Mouse (Mus musculus) spleen, postnatal 0 days (tissue): Measurements from ENCODE around the gene Lrrc32. TPM values are rescaled to one million over a fixed set of nuclear protein-coding genes. Genes with fewer than 3 reads are reported as not detected.

Experiments used
- polyA plus RNA-seq: library from polyadenylated mRNA; unstranded; fragments of >200 nt; fragmentation: Nextera tagmentation; extraction: Ambion mirVana; gene quantifications from 2 replicates; pipeline ENCODE4 v1.2.1, GENCODE M21; 2015

Lrrc32 gene
- polyA plus RNA-seq: 3.2 and 4.2 TPM in 2 replicates

GRCm38 (mm10) chr7:98489131-98489530 lies at the start of gene Lrrc32:
Gene Lrrc32, plus strand, starts transcription at chr7:98489283.

DNA sequence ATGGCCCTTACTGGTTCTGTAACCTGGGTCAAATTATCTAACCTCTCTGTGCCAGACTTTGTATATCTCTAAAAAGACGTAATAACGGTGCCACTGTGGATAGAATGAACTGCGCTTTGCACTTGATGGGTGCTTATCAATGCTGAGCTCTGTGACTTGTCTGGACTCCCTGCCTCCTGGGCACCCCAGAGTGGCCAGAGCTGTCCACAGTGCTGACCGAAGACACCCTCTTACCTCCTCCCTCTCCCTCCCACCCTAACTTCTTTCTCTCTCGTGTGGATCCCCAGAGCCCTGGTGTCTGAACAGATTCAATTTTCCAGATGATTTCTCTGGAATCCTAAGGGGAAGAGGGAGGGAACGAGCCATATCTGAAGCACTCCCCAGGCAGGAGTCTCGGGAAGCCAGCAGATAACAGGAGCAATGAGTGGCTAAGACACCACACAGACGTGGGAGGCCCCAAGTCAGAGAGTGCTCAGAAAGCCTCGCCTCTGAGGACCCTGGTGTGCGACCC lies 49.1 kb upstream of the Lrrc32 start, which contains the start of gene Gucy2d:
Gene Gucy2d (plus strand): TSS at position 461 of the 511 bp plus-strand sequence.

Other genes starting within 250 kb of the Lrrc32 start
- 37.7 and 40.2 TPM in 2 replicates for gene Acer3, start 168.1 kb upstream of the Lrrc32 start, polyA plus RNA-seq
- gene Tsku, start 128.0 kb upstream of the Lrrc32 start, polyA plus RNA-seq: 3.4 and 4.4 TPM in 2 replicates
- not detected in 2 replicates for gene Gucy2d, start 48.9 kb upstream of the Lrrc32 start, polyA plus RNA-seq
- 7.0 and 7.3 TPM in 2 replicates for gene Emsy, start 167.5 kb downstream of the Lrrc32 start, polyA plus RNA-seq
- 20.0 and 25.9 TPM in 2 replicates for gene Thap12, start 213.8 kb downstream of the Lrrc32 start, polyA plus RNA-seq